Mouse (Mus musculus) right cerebral cortex, postnatal 14 days (tissue): ENCODE data around the gene Zfp628.
"Not testable (repeated sequence)": the region's sequence is repeated elsewhere in the genome, so short reads cannot be mapped to it uniquely, and the experiment has no call there.

ENCODE experiments used
- DNase-seq: peaks from one replicate; pipeline ENCODE4 v3.0.0; 2022

Gene Zfp628

GRCm38 (mm10) chr7:4915007-4915665, at the start of gene Zfp628:
Gene Zfp628 (plus strand): TSS chr7:4915217.
- peak; percentile 94 for DNase-seq

DNA sequence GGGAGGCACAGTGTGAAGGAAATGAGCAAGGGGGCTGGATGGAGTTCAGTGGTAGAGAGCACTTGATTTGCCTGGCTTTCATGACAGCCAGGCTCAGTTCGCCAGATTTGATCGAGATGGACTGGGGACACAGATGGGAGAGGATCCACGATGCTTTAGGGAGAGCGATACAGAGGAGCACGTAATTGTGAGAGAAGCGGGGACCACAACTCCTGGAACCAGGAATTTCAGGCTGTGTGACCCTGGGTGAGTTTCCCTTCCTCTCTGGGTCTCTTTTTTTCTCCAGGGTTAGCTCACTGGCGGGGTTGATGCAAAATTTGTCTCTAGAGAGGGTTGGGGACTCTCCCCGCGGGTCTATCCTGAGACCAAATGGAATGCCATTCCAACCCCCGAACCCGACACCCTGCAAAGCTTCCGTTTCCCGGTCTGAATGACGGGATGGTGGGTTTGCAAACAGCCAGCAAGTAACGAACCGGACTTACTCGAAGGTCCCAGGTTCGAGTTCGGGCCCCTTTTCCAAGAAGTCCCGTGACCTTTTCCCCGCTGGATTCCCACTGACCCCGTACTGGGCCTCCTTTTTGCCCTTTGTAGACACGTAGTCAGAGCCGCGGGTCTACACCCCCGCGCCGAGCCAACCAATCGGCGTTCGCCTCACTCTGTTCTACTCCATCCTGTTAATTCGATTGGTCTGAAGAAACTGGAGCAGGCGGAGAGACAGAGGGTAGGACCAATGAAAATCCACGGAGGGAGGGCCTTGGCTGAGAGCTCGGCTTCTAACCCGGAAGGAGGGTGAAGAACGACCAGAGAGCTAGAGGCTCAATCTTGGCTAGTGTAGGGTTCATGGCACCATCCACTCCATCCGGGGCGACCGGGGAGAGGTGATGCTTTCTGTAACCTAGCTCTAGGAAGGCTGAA, 49.2 kb upstream of the Zfp628 start:
- peak; percentile 91 for DNase-seq

DNA sequence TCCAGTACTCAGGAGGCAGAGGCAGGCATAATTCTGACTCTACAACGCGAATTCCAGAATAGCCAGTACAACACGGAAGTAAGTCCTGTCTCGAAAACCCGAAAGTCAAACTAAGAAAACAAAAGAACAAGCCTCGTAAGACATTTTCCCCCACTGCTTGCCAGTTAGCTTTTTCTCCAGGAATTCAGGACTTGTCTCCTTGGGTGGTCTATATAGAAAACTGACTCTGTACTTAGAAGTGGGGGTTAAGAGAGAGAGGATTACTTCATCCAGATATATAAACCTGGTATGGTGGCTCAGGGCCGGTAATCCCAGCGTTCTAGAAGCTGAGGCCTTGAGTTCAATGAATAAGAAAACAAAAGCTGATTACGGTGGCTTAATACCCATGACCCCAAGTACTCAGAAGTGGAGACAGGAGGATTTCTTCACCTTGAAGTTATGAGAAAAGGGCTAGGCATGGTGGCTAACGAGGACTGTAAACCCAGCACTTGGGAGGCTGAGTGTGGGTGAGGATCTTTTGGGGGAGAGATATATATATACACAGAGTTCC, 48.3 kb upstream of the Zfp628 start:
- no peak for DNase-seq

GRCm38 (mm10) chr7:4870133-4870532, 44.9 kb upstream of the Zfp628 start, which contains the start of gene Isoc2b:
Gene Isoc2b (minus strand): TSS chr7:4870258.
- no peak for DNase-seq

DNA sequence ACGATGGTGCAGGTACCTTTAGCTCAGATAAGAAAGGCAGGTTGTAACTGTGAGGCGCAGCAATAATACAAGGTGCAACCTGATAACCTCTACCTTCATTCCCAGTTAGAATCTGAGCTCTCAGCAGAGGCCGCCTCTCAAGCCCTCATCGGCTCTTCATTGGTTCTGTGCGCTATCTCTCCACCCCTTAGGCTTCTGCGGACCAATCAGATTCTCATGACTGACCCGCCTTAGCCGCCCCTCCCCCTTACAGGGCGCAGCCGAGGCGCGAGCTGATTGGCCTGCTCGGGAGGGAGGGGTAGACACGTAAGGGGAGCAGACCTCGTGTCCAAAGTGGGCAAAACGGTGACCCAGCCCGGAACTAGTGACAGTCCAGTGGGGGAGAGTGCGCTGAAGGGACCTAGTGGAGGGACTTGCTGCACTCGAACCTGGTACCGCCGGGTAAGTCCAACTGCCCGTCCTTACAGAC, 38.2 kb upstream of the Zfp628 start, which contains the start of gene Isoc2a:
Gene Isoc2a (plus strand): TSS at position 401 of the 469 bp plus-strand sequence.
- peak; percentile 78 for DNase-seq

- DNase-seq = no peak
Measured at GRCm38 (mm10) chr7:4877226-4877625, 37.8 kb upstream of the Zfp628 start.

- no peak for DNase-seq
Measured at GRCm38 (mm10) chr7:4878186-4878585, 36.8 kb upstream of the Zfp628 start.

DNA sequence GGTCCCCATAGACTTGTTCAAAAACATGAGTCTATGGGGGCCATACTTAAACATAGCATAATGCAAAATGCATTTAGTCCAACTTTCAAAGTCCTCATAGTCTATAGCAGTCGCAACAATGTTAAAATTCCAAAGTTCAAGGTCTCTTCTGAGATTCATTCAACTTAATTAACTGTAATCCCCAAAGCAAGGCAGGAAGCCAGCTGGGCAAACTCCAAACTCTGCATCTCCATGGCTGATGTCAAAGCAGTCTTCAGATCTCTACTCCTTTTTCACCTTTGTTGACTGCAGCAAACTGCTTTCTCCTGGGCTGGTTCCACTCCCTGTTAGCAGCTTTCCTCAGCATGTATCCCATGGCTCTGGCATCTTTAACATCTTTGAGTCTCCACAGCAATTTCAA, 36.0 kb upstream of the Zfp628 start:
- not testable (repeated sequence) for DNase-seq

- DNase-seq = no peak
Measured at GRCm38 (mm10) chr7:4886680-4887079, 28.3 kb upstream of the Zfp628 start.

DNA sequence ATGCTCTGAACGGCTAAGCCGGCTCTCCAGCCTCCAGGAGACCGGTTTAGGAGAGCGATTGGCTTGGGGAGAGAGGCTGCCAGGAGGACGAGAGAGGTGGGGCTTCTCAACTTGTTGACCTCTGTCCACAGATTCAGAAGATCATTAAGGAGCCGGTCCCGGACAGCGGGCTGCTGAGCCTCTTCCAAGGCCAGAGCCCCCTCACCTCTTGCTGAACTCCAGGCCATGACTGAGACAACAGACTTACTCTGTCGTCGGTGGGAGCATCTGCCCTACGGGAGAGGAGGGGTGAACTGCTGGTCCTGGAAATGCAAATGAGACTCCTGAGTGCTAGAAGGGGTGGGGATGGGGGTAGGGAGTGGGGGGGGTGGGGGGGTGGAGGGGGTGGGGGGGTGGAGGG, 19.8 kb upstream of the Zfp628 start:
- no peak for DNase-seq

DNA sequence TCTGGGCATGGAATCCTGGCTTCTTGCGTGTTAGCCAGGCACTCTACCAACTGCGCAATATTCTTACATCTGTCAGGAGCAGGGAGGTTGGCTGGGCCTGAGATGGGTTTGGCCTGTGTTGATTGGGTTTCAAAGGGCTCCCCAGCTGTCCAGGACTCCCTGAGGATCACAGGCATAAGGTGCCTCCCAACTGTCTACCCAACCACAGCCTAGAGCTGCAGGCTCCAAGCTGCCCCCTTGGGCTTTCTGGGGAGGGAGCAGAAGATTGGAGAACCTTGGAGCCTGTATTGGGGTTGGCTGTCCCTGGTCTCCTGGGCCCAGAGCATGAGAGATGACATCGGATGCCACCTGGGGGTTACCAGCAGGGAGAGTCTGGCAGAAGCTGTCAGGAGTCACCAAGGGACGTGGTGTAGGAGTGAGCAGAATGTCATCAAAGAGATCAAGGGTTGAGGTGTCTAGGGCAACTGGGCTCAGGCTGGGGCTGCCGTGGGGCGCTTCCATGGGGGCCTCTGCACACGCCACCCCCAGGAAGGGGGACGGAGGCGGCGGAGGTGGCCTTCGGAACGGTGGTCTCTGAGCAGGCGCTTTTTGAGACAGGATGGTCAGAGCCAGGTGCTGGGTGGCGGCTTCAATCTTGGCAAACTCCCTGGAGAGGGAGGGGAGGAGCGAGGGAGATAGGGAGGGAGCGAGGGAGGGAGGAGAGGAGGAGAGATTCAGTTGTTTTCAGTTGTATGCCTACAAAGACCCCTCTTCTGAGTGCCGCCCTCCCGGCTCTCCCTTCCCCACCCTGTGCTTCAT, 16.0 kb upstream of the Zfp628 start:
- no peak for DNase-seq

GRCm38 (mm10) chr7:4899649-4900522, 15.1 kb upstream of the Zfp628 start:
- no peak for DNase-seq

- DNase-seq = no peak
Measured at GRCm38 (mm10) chr7:4900523-4900851, 14.5 kb upstream of the Zfp628 start.

DNA sequence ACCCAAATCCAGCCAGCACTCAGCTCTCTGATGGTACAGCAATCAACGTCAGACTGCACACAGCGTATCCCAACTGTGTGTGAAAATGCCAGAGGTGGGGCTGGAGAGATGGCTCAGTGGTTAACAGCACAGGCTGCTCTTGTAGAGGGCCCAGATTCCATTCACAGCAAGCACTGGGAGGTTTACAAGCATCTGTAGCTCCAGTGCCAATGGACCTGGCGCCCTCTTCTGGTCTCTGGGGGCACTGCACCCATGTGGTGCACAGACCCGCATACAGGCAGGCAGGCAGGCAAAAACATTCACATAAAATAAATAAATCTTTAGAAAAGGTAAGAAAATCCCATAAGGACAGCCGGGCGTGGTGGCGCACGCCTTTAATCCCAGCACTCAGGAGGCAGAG, 13.8 kb upstream of the Zfp628 start:
- DNase-seq = peak; percentile 51

DNA sequence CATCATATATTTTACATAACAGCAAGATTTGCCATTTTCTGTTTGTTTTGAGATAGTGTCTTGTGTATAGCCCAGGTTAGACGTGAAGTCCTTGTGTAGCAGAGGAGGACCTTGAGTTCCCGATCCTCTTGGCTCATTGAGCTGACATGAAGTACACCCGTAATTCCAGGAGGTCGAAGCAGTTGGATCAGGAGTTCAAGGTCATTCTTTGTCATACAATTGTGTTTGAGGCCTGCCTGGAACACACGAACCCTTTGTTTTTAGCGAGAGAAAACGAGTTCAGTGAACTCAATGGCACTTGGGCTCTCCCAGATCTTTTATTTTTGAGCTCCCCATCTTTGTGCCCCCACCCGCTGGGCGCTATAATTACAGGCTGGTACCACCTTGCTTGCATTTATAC, 12.6 kb upstream of the Zfp628 start:
- DNase-seq = no peak

DNA sequence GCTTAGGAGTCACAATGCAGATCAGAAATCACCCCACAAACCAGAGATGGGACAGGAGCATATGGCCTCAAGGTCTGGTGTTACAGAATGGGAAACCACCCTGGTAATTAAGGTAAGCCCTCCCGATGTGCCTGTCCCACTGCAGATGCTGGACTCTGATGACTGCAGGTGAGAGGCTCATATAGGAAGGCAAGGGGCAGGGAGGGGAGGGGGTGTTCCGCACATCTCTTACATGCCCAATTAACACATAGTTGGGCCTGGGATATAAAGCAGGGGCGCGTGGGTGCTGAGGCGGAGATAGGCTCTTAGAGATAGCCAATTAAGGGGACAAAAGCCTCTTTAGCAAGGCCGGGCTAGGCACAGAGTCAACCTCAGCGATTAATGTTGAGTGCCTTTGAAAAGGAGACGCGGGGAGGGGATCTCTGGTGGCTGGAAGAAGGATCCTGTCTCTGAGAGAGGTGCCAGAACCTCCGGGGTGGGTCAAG, 8.5 kb upstream of the Zfp628 start, which contains the start of gene Gm36210:
Gene Gm36210 (minus strand): TSS at position 51 of the 485 bp plus-strand sequence.
- DNase-seq = no peak

- peak; percentile 77 for DNase-seq
Measured at GRCm38 (mm10) chr7:4911561-4911960, 3.5 kb upstream of the Zfp628 start.

DNA sequence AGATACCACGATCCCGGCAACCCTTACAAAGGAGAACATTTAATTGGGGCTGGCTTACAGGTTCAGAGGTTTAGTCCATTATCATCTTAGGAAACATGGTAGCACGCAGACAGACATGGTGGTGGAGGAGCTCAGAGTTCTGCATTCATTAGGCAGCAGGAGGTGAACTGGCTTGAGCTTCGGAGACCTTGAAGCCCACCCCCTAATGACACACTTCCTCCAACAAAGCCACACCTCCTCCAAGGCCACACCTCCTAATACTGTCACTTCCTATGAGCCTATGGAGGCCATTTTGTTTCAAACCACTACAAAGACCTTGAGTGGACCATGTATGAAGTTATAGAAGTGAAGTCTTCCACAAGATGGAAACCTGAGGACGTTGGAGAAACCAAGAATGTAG, 2.8 kb upstream of the Zfp628 start:
- DNase-seq = no peak

DNA sequence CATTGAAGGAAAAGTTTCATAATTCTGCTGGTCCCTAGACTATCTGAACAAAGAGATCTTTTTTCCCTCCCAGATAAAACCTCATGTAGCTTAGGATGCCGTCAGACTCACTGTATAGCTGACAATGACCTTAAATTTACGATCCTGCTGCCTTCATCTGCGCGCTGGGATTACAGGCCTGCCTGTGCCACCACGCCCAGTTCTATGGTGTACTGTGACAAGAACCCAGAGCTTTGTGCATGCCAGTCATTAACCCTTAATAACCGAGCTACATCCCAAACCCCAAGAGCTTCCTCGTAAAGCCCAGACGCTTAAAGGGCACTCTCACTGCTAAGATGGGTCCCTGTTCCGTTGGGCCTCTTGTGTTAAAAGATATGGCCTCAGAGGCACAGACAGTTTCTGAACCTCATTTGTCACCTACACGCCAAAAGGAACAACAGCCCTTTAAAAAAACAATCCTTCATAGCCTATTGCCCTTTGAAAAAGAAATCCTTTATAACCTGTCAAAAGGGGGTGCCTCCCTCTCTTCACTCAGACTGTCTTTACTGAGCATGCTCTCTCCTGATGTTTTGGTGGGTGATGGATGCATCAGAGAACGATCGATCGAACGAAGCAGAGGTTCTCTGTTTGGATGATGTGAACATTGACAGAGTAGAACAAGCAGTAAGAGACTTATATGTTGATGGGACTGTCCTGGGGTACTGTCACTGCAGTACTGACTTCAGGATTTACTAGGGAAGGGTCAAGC, 826 bp downstream of the Zfp628 start:
- no peak for DNase-seq

GRCm38 (mm10) chr7:4917494-4917893, 2.5 kb downstream of the Zfp628 start:
- DNase-seq = no peak

DNA sequence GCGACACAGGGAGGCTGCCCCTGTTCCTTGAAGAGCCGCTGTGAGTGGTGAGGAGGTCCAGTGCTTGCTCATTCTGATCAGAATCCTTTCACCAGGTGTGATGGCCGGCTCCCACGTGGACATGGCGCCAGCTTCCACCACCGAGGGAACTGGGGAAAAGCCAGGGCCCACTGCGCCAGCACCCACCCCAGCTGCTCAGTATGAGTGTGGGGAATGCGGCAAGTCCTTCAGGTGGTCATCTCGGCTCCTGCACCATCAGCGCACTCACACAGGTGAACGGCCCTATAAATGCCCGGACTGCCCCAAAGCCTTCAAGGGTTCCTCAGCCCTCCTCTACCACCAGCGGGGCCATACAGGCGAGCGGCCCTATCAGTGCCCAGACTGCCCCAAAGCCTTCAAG, 3.7 kb downstream of the Zfp628 start:
- no peak for DNase-seq
